Mouse (Mus musculus) spleen, adult 2 months (tissue): ENCODE measurements around the gene Dnaic1.

Source experiments
- CTCF ChIP-seq: fragments of 200-500 bp; IDR thresholded peaks from 2 replicates; pipeline ENCODE4 v1.5.1; 2011; ENCODE audit warnings: mild to moderate bottlenecking, inconsistent platforms; ENCODE audit not compliant: insufficient read depth, insufficient read length, insufficient replicate concordance; ENCODE audit errors: extremely low read depth
- POLR2A ChIP-seq: fragments of 200-500 bp; IDR thresholded peaks from 2 replicates; pipeline ENCODE4 v1.6.1; 2011; ENCODE audit warnings: low read depth, low read length, inconsistent platforms

- TF ChIP-seq CTCF (no peak), POLR2A (no peak)
Observed at GRCm38 (mm10) chr4:41677006-41677629, 107.5 kb downstream of the Dnaic1 start.
